Mouse (Mus musculus) layer of hippocampus, adult 8-10 months (tissue): ENCODE measurements around the gene Grik5. TPM values are rescaled to one million over a fixed set of nuclear protein-coding genes. Genes with fewer than 3 reads are reported as not detected.

Experiments
- DNase-seq, 2 experiments: peaks; one replicate each; pipeline ENCODE4 v3.0.0; 2022; ENCODE audit warnings: low spot score in 2 of 2
- total RNA-seq, 4 experiments: library from RNA; stranded (reverse); gene quantifications; 2 replicates each; pipeline ENCODE4 v1.2.4; 2022

Gene Grik5
- total RNA-seq, 4 experiments from 2014 or later = 206 to 235 (median 220) TPM

- DNase-seq = no peak
These were observed 81.7 kb downstream of the Grik5 start for GRCm38 (mm10) chr7:24990478-24990877.

- DNase-seq = no peak
These were observed 84.2 kb downstream of the Grik5 start for GRCm38 (mm10) chr7:24987941-24988340.

GRCm38 (mm10) chr7:24985799-24986198 is 86.3 kb downstream of the Grik5 start:
- DNase-seq = no peak

GRCm38 (mm10) chr7:24984307-24984706 is 87.8 kb downstream of the Grik5 start:
- DNase-seq = no peak

- DNase-seq = no peak
These were observed 88.8 kb downstream of the Grik5 start for GRCm38 (mm10) chr7:24983396-24983795.

- DNase-seq = no peak
These were observed 91.7 kb downstream of the Grik5 start for GRCm38 (mm10) chr7:24980439-24980838.

- no peak for DNase-seq
These were observed 93.4 kb downstream of the Grik5 start for GRCm38 (mm10) chr7:24978781-24979180.

- DNase-seq = no peak
These were observed 97.1 kb downstream of the Grik5 start for GRCm38 (mm10) chr7:24974893-24975595.

- DNase-seq = no peak
These were observed 98.2 kb downstream of the Grik5 start for GRCm38 (mm10) chr7:24973902-24974301.

- DNase-seq = no peak
These were observed 98.9 kb downstream of the Grik5 start for GRCm38 (mm10) chr7:24973208-24973607.

GRCm38 (mm10) chr7:24971972-24972893 is 99.9 kb downstream of the Grik5 start, which contains the start of gene Rabac1:
Gene Rabac1 (minus strand): TSS chr7:24972754.
- peak; percentile 93 to 96 for DNase-seq

- DNase-seq = no peak
These were observed 100.7 kb downstream of the Grik5 start for GRCm38 (mm10) chr7:24971261-24971971.

GRCm38 (mm10) chr7:24970341-24970740 is 101.8 kb downstream of the Grik5 start:
- DNase-seq = no peak

GRCm38 (mm10) chr7:24969805-24970204 is 102.3 kb downstream of the Grik5 start:
- DNase-seq = peak in 1 of 2 experiments; percentile 73

GRCm38 (mm10) chr7:24968463-24968862 is 103.7 kb downstream of the Grik5 start:
- no peak for DNase-seq

GRCm38 (mm10) chr7:24967966-24968365 is 104.2 kb downstream of the Grik5 start:
- DNase-seq = no peak

- DNase-seq = peak in 1 of 2 experiments; percentile 90
These were observed 107.1 kb downstream of the Grik5 start for GRCm38 (mm10) chr7:24964897-24965535.

GRCm38 (mm10) chr7:24964288-24964687 is 107.9 kb downstream of the Grik5 start:
- DNase-seq = no peak
